Mouse (Mus musculus): Measurements from ENCODE around the gene Zbtb20. TPM values are rescaled to one million over a fixed set of nuclear protein-coding genes. Genes with fewer than 3 reads are reported as not detected.

Zbtb20 gene
- polyA plus RNA-seq, 1 experiment from 2014 or later, result 30.9 TPM

DNA sequence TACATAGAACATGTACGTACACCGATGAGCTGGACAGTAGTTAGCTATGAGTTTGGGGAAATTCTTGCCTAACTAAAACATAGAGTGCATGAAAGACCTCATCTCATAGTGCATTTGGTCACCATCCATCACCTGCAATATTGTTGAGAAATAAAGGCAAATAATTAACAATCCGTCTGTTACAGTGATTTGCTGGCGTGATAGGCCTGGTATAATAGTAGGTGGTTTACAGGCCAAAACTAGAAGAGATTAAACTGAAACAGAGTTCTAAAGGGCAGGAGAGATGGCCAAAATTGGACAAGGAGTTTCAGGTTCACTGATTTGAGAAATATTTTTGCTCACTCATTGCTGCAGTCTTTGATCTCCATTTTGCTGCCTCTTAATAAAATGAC lies 460.1 kb downstream of the Zbtb20 start:
- peaks cover 30% of the 10 kb centered on the region for H3K4me1 ChIP-seq
- no peaks in the 10 kb centered on the region for H3K36me3 ChIP-seq
- H3K27ac ChIP-seq (replicated peaks), result no peak overlapping the region
- no peak overlapping the region for H3K4me3 ChIP-seq
- 84% methylated on average over 4 of the region's 4 CpGs for WGBS
- no peaks in the 10 kb centered on the region for H3K9me3 ChIP-seq
- no peak for ATAC-seq (ENCODE audit: extremely low read depth, insufficient number of reproducible peaks, low FRiP score, low TSS enrichment)
- no peak overlapping the region for H3K9ac ChIP-seq
- no peak overlapping the region for H3K4me2 ChIP-seq
- no peaks in the 10 kb centered on the region for H3K27me3 ChIP-seq (replicated peaks)

DNA sequence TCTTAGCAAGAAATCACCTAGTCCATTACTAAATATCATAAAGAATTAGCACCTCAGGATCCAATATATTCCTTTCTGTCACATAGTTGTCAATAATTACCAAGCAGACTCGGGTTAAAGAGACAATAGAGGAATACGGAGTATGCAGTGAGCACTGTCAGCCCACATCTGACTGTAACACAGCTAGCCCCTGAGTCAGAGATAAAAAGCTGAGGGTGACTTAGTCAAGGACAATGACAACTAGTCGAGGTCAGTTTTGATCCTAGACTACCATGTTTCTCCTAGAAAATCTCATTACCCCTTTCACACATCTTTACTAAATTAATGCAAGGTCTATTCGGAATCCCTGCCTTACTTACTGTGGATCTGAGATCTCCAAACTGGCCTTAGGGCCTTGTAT lies 465.0 kb downstream of the Zbtb20 start:
- no peak for ATAC-seq (ENCODE audit: extremely low read depth, insufficient number of reproducible peaks, low FRiP score, low TSS enrichment)
- no peak overlapping the region for H3K4me3 ChIP-seq
- H3K4me2 ChIP-seq, result no peak overlapping the region
- H3K4me1 ChIP-seq, result no peaks in the 10 kb centered on the region
- no peak overlapping the region for H3K27ac ChIP-seq (replicated peaks)
- no peaks in the 10 kb centered on the region for H3K9me3 ChIP-seq
- no peak overlapping the region for H3K9ac ChIP-seq
- H3K27me3 ChIP-seq (replicated peaks), result no peaks in the 10 kb centered on the region
- no peaks in the 10 kb centered on the region for H3K36me3 ChIP-seq
- 64% methylated on average over 4 of the region's 4 CpGs for WGBS

DNA sequence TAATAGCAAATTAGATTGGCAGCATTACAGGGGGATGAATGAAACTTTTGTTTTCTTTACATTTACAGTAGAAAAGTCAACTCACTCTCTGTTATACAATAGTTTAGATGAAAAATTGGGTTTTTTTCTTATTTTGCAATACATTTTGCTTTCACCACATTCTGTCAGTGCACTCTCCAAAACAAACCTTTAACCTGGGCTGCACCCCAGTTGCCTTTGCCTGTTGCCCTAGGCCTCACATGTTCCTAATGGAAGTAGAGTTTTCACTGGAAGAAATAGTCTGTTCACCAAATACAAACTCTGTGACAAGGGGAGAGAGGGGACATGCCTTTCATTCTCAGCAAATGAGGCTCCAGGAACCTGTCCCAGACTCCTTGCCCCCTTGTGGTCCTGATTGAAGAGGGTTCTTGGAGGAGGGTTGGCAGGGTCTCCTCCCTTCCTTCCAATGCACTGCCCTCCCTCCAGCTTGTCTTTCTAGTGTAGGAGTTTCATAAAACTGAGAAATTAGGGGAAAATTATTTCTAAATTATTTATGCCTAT lies 466.3 kb downstream of the Zbtb20 start:
- no peak for ATAC-seq (ENCODE audit: extremely low read depth, insufficient number of reproducible peaks, low FRiP score, low TSS enrichment)
- H3K36me3 ChIP-seq, result no peaks in the 10 kb centered on the region
- no peaks in the 10 kb centered on the region for H3K9me3 ChIP-seq
- H3K27me3 ChIP-seq (replicated peaks), result no peaks in the 10 kb centered on the region
- no peak overlapping the region for H3K27ac ChIP-seq (replicated peaks)
- H3K4me3 ChIP-seq, result no peak overlapping the region
- H3K4me2 ChIP-seq, result no peak overlapping the region
- no peak overlapping the region for H3K9ac ChIP-seq
- H3K4me1 ChIP-seq, result no peaks in the 10 kb centered on the region; the same call in 1 of the 2 replicates

DNA sequence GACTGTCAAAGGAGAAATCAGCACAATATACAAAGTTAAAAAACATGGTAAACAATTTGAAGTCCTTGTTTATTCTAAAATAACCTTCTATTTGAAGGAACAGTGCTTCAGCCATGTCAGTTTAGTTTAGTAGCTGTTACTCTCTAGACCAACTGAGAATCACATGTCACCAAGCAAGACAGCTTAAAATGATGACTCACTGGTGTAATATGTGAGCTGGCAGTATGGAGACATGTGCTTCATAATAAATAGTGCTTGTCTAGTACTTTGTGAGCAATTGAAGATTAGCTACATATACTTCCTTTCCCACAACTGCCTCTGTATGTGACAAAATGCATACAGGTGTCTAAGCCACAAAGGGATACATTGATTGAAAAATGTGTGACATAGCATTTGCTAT lies 470.4 kb downstream of the Zbtb20 start:
- Histone ChIP-seq H3K27ac (replicated peaks) (no peak overlapping the region), H3K9ac (no peak overlapping the region), H3K4me3 (no peak overlapping the region), H3K4me1 (peaks cover 6% of the 10 kb centered on the region), H3K4me2 (no peak overlapping the region), H3K9me3 (no peaks in the 10 kb centered on the region), H3K36me3 (no peaks in the 10 kb centered on the region), H3K27me3 (replicated peaks) (no peaks in the 10 kb centered on the region)
- no peak for ATAC-seq (ENCODE audit: extremely low read depth, insufficient number of reproducible peaks, low FRiP score, low TSS enrichment)

DNA sequence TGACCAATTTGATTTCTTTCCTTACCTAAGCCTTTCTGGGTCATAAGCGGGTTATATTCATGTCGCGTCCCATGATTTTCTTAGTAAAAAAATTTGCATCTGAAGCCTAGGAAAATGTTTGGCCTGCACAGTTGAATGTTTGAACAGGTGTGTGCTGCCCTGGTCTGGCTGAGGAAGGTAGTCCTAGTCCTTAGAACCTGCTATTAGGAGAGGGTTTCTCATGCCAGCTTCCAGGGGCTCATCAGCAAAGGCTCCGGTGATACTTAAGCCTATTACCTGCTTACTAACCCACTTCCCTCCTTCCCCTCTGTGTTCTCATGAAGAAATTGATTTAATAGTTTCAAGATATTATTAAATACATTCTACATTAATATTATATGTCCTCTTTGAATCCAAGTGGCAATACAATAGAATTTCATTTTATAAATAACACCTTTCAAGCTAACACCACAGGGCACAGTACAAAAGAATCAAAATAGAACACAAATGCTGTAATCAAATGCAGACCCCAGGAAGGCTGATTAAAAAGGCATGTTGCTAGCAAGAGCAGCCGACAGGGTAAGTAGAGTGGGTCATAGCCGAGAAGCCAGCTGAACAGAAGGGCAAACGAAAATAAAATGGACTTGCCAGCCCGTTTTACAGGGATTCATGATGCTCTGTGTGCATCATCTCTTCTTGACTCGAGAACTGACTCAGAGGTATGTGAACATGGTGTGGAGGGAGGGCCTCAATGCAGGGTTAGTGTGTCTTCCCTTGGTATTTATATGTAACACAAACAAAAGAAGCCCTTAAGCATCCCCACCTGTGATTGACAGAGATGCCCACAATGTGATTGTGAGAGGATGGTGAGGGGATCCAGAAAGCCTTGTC lies 480.3 kb downstream of the Zbtb20 start:
- H3K27me3 ChIP-seq (replicated peaks), result no peaks in the 10 kb centered on the region
- H3K9ac ChIP-seq, result 0 out of 2 replicates have a peak overlapping the region, but pooled peaks have one; percentile 28
- WGBS, result 71% methylated on average over 9 of the region's 9 CpGs
- H3K4me1 ChIP-seq, result no peaks in the 10 kb centered on the region
- no peak overlapping the region for H3K4me3 ChIP-seq
- no peak overlapping the region for H3K27ac ChIP-seq (replicated peaks)
- H3K36me3 ChIP-seq, result no peaks in the 10 kb centered on the region
- no peaks in the 10 kb centered on the region for H3K9me3 ChIP-seq
- no peak for ATAC-seq (ENCODE audit: extremely low read depth, insufficient number of reproducible peaks, low FRiP score, low TSS enrichment)
- H3K4me2 ChIP-seq, result no peak overlapping the region

DNA sequence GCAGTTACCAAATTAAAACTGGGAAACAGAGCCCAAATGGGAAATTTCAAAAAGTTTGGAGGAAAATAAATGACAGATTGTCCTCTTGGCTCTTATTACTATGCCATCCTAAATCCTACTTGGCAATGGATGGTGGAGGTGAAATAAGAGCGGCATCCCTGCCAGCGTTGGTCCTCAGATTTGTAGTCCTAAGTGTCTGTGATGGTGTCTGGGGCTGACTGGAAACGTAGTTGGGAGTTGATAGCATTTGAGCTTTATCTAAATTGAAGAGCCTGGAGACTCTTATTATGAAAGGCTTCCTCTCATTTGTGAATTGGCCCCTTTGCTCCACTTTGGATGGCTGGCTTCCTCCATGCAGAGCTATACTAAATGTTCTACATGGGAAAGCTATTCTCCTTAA lies 483.9 kb downstream of the Zbtb20 start:
- ATAC-seq (ENCODE audit: extremely low read depth, insufficient number of reproducible peaks, low FRiP score, low TSS enrichment), result no peak
- Histone ChIP-seq H3K27ac (replicated peaks) (no peak overlapping the region), H3K9me3 (no peaks in the 10 kb centered on the region), H3K4me2 (no peak overlapping the region), H3K9ac (no peak overlapping the region), H3K27me3 (replicated peaks) (no peaks in the 10 kb centered on the region), H3K36me3 (no peaks in the 10 kb centered on the region), H3K4me3 (no peak overlapping the region), H3K4me1 (peaks cover 24% of the 10 kb centered on the region)
- WGBS, result 49% methylated on average over 3 of the region's 3 CpGs

DNA sequence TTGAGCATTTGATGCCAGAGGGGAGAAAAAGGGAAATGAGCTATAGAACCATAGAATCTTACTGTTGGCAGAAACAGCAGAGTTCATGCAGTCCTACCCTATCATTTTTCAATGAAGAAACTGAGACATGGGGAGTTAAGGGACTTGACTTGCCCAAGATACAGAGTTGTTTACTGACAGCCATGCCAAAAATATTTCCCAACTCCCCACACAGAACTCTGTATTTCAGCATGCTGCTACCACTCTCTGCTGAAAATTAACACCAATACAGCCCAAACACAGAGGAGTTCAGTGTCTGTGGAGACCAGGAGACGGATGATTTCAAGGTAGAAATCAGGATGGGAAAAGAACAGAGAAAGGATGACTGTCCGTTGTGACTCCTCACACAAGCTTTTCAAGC lies 484.4 kb downstream of the Zbtb20 start:
- no peaks in the 10 kb centered on the region for H3K36me3 ChIP-seq

DNA sequence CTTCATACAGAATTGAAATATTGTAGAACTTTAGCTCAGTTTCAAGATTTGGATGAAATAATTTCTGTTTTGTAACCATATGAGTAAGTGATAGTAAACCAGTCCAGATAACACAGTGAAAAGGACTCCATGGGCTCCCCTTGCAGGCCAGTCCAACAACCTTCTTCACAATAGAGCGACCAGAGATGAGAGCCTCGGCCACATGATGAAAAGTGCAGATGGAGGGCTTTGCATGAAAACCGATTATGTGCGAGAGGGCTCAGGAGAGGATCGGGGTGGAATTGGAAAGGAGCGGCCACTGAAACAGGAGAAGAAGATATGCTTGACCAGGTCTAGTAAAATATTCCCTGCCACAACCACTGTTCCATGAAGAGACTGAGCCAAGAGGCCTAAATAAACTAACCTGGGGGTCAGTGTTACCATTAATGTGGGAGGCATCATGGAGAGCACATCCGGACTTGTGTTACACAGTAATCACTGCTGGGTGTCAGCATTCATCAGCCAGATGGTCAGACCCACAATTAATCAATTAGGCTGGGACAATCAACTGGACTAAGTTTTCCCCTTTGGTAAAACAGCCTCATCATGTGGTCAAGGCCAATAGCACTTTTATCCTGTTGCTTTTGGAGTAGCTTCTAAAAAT lies 485.3 kb downstream of the Zbtb20 start:
- Histone ChIP-seq H3K4me3 (no peak overlapping the region), H3K27me3 (replicated peaks) (no peaks in the 10 kb centered on the region), H3K9me3 (no peaks in the 10 kb centered on the region), H3K4me1 (peaks cover 32% of the 10 kb centered on the region), H3K9ac (no peak overlapping the region), H3K27ac (replicated peaks) (no peak overlapping the region), H3K36me3 (no peaks in the 10 kb centered on the region), H3K4me2 (no peak overlapping the region)
- WGBS, result 83% methylated on average over 7 of the region's 7 CpGs
- no peak for ATAC-seq (ENCODE audit: extremely low read depth, insufficient number of reproducible peaks, low FRiP score, low TSS enrichment)

More for the DNA sequence above, 484.4 kb downstream of the Zbtb20 start:
- no peak overlapping the region for H3K9ac ChIP-seq
- H3K27me3 ChIP-seq (replicated peaks), result no peaks in the 10 kb centered on the region
- no peak overlapping the region for H3K4me2 ChIP-seq
- WGBS, result 83% methylated on average over 2 of the region's 2 CpGs
- H3K9me3 ChIP-seq, result no peaks in the 10 kb centered on the region
- no peak overlapping the region for H3K4me3 ChIP-seq
- peaks cover 29% of the 10 kb centered on the region for H3K4me1 ChIP-seq
- no peak overlapping the region for H3K27ac ChIP-seq (replicated peaks)
- no peak for ATAC-seq (ENCODE audit: extremely low read depth, insufficient number of reproducible peaks, low FRiP score, low TSS enrichment)

DNA sequence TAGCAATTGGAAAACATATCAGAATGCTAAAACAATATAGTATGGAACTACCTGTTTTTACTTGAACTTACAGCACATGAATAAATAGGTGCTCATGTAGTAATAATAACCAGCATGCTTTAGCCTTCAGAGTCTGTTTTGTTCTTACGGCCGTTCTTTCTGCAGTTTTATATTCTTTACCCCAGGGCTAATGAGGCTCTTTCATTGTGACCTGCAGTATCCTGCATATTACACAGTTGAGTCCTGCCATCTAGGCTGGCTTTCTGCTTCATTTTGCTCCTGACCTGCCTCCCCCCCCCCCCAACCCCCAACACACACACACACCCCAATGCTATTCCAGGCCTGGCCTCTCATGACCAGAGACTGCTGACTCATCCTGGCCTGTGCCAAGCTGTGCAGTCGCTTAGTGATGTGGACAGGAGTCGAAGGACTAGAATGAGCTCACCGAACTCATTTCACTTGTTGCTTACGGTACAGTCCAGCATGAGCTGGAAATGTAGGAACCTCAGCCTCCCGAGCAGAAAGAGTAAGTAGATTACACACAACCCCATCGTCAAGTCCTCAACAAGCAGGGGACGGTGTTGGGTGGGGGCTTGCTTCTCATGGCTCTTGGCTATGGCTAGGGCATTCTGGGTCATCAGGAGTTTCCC lies 487.1 kb downstream of the Zbtb20 start:
- Histone ChIP-seq H3K36me3 (no peaks in the 10 kb centered on the region), H3K9ac (peak overlapping the region; percentile 76), H3K4me1 (peaks cover 32% of the 10 kb centered on the region), H3K4me2 (peak overlapping the region; percentile 65), H3K27me3 (replicated peaks) (no peaks in the 10 kb centered on the region), H3K4me3 (peak overlapping the region; percentile 36), H3K9me3 (no peaks in the 10 kb centered on the region), H3K27ac (replicated peaks) (peak overlapping the region; percentile 96)
- peak; percentile 72; the same call in 1 of the 2 replicates for ATAC-seq (ENCODE audit: extremely low read depth, insufficient number of reproducible peaks, low FRiP score, low TSS enrichment)
- 35% methylated on average over 9 of the region's 9 CpGs for WGBS

DNA sequence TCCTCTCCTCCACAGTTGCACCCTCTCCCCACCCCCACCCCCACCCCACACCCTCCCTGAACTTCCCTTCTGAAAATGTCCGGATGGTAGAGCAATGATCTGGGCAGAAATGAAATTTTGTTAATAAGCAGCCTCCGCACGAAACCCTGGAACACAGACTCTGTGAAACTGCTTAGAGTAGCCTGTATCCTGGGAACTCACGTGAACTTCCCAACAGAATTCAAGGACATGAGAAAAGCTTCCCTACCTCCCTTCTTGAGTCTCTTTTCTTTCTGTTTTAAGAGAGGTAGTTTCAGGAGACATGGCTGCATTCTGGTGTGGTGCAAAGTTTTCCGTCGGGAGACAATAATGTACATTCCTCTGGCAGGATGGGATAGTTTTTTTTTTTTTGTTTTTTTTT lies 487.6 kb downstream of the Zbtb20 start:
- H3K9me3 ChIP-seq, result no peaks in the 10 kb centered on the region
- H3K4me1 ChIP-seq, result peaks cover 32% of the 10 kb centered on the region
- no peaks in the 10 kb centered on the region for H3K36me3 ChIP-seq
- 38% methylated on average over 6 of the region's 6 CpGs for WGBS
- peak overlapping the region; percentile 76 for H3K9ac ChIP-seq
- peak overlapping the region; percentile 65 for H3K4me2 ChIP-seq
- H3K27me3 ChIP-seq (replicated peaks), result no peaks in the 10 kb centered on the region
- ATAC-seq (ENCODE audit: extremely low read depth, insufficient number of reproducible peaks, low FRiP score, low TSS enrichment), result 0 out of 2 replicates have a peak, but pooled peaks have one; percentile 45
- H3K27ac ChIP-seq (replicated peaks), result peak overlapping the region; percentile 96
- H3K4me3 ChIP-seq, result peak overlapping the region; percentile 36

DNA sequence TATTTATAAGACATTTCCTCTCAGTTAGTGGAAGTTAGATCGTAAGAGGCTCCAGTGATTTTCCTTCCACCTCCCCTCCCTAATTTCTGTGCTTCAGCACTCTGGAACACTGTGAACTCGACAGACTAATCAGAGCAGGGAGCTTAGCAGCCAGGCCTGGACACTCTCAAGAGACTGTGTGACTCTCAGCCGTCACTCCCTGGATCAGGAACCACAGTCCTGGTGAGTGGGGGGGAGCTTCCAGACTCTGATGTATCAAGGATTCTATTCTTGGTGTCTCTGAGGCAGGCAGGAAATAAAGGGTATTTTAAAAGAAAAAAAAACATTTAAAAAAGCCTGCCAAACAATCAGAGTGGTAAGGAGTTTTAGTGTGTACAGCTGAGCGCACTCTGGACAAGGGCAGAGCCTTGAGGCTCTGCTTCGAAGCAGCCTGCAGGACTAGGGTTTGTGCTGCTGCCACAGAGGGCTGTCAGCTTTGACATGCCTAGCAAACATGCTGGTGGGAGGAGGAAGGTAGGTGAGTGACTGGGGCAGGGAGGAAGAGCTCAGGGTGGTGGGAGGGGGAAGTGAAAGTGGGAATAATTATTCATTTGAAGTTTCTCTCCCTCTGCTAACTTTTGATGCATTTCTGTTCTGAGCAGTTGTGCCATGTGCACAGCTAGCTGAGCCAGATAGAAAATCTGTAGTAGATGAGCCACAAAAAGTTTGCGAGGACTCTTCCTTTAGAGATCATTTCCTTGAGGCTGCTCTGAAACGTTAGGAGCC lies 488.3 kb downstream of the Zbtb20 start:
- 0 out of 2 replicates have a peak, but pooled peaks have one; percentile 20 for ATAC-seq (ENCODE audit: extremely low read depth, insufficient number of reproducible peaks, low FRiP score, low TSS enrichment)
- Histone ChIP-seq H3K9me3 (no peaks in the 10 kb centered on the region), H3K9ac (peak overlapping the region; percentile 76), H3K4me1 (peaks cover 32% of the 10 kb centered on the region), H3K36me3 (no peaks in the 10 kb centered on the region), H3K27ac (replicated peaks) (peak overlapping the region; percentile 96), H3K4me2 (peak overlapping the region; percentile 65), H3K27me3 (replicated peaks) (no peaks in the 10 kb centered on the region), H3K4me3 (peak overlapping the region; percentile 36)
- 12% methylated on average over 7 of the region's 7 CpGs for WGBS
